Mouse (Mus musculus): ENCODE results near the gene Tmem190.
"Not testable (repeated sequence)": the region's sequence is repeated elsewhere in the genome, so short reads cannot be mapped to it uniquely, and the experiment has no call there.

Tmem190 gene

GRCm38 (mm10) chr7:4776131-4776530 lies 6.6 kb upstream of the Tmem190 start:
- in situ Hi-C loops (cut with MboI, MseI): no loop called here

- in situ Hi-C loops (cut with MboI, MseI): no loop called here
These were observed 5.6 kb upstream of the Tmem190 start for GRCm38 (mm10) chr7:4776861-4777830.

GRCm38 (mm10) chr7:4777851-4778637 lies 4.7 kb upstream of the Tmem190 start:
- in situ Hi-C loops (cut with MboI, MseI): no loop called here

- in situ Hi-C loops (cut with MboI, MseI): no loop called here
These were observed 2.8 kb upstream of the Tmem190 start for GRCm38 (mm10) chr7:4779921-4780320.

GRCm38 (mm10) chr7:4782130-4782529 lies 607 bp upstream of the Tmem190 start:
- in situ Hi-C loops (cut with MboI, MseI): no loop called here

- in situ Hi-C loops (cut with MboI, MseI): no loop called here
These were observed 1.0 kb downstream of the Tmem190 start for GRCm38 (mm10) chr7:4783667-4784268.

GRCm38 (mm10) chr7:4788499-4789435 lies 6.0 kb downstream of the Tmem190 start:
- in situ Hi-C loops (cut with MboI, MseI): loop anchor here (5.0 kb wide), 2 partner anchors 36 to 96 kb away; partner anchors contain the start of genes Brsk1 and Cox6b2

- in situ Hi-C loops (cut with MboI, MseI): loop anchor here (5.0 kb wide), 2 partner anchors 37 to 97 kb away; partner anchors contain the start of genes Brsk1 and Cox6b2
These were observed 6.7 kb downstream of the Tmem190 start, which contains the start of gene Tmem238 for GRCm38 (mm10) chr7:4789436-4789935. TSS of gene Tmem238 (minus strand) at chr7:4789656.

GRCm38 (mm10) chr7:4792278-4793212 lies 9.8 kb downstream of the Tmem190 start, which contains the start of gene Rpl28:
TSS of gene Rpl28 (plus strand) at chr7:4792874.
- in situ Hi-C loops (cut with MboI, MseI): no loop called here

GRCm38 (mm10) chr7:4793248-4793647 lies 10.5 kb downstream of the Tmem190 start:
- in situ Hi-C loops (cut with MboI, MseI): not testable (repeated sequence)

GRCm38 (mm10) chr7:4793674-4794073 lies 10.9 kb downstream of the Tmem190 start:
- in situ Hi-C loops (cut with MboI, MseI): no loop called here

GRCm38 (mm10) chr7:4794631-4795168 lies 12.0 kb downstream of the Tmem190 start:
- in situ Hi-C loops (cut with MboI, MseI): no loop called here

GRCm38 (mm10) chr7:4795767-4796433 lies 13.2 kb downstream of the Tmem190 start:
- in situ Hi-C loops (cut with MboI, MseI): no loop called here

GRCm38 (mm10) chr7:4802247-4802646 lies 19.5 kb downstream of the Tmem190 start:
- in situ Hi-C loops (cut with MboI, MseI): no loop called here

GRCm38 (mm10) chr7:4806716-4807115 lies 24.0 kb downstream of the Tmem190 start:
- in situ Hi-C loops (cut with MboI, MseI): no loop called here

- in situ Hi-C loops (cut with MboI, MseI): loop anchor here (10.0 kb wide), 1 partner anchor 244 kb away; the partner anchor contains the start of gene Zfp580
These were observed 28.4 kb downstream of the Tmem190 start for GRCm38 (mm10) chr7:4811131-4811530.

GRCm38 (mm10) chr7:4811842-4812302 lies 29.1 kb downstream of the Tmem190 start:
- in situ Hi-C loops (cut with MboI, MseI): loop anchor here (10.0 kb wide), 1 partner anchor 243 kb away; the partner anchor contains the start of gene Zfp580

Data from T-helper 2 cell (primary cell).